Mouse (Mus musculus) neural tube, embryonic 11.5 days (tissue): ENCODE measurements around the gene Tshz2. TPM values are rescaled to one million over a fixed set of nuclear protein-coding genes. Genes with fewer than 3 reads are reported as not detected.

Experiments
- ATAC-seq: fragments of 200-750 bp; cut with Nextera tagmentation; 2 replicates; pipeline ENCODE4 v1.8.0; 2017; ENCODE audit warnings: moderate number of reproducible peaks, mild to moderate bottlenecking, moderate TSS enrichment, moderate library complexity; ENCODE audit not compliant: insufficient read depth, low FRiP score, low TSS enrichment
- DNase-seq: peaks from one replicate; pipeline ENCODE4 v3.0.0-alpha.2; 2015; ENCODE audit warnings: low spot score
- H3K27ac ChIP-seq: fragments of 300-500 bp; sonication (generic); 2 replicates; pipeline ENCODE4 v1.5.1; 2014; ENCODE audit warnings: low read depth, mild to moderate bottlenecking, low read length
- H3K27me3 ChIP-seq: fragments of 300-500 bp; sonication (generic); 2 replicates; pipeline ENCODE4 v1.6.1; 2014; ENCODE audit warnings: mild to moderate bottlenecking, low read length, mixed read lengths; ENCODE audit not compliant: control insufficient read depth, insufficient read depth
- H3K36me3 ChIP-seq: fragments of 300-500 bp; sonication (generic); 2 replicates; pipeline ENCODE4 v1.6.1; 2014; ENCODE audit warnings: mild to moderate bottlenecking, low read length, moderate library complexity, mixed read lengths; ENCODE audit not compliant: control insufficient read depth, insufficient read depth
- H3K4me1 ChIP-seq: fragments of 300-500 bp; sonication (generic); 2 replicates; pipeline ENCODE4 v1.6.1; 2014; ENCODE audit warnings: low read length, mixed read lengths; ENCODE audit not compliant: control insufficient read depth, insufficient read depth
- H3K4me2 ChIP-seq: fragments of 300-500 bp; sonication (generic); 2 replicates; pipeline ENCODE4 v1.6.1; 2014; ENCODE audit warnings: low read depth, mild to moderate bottlenecking, moderate library complexity
- H3K4me3 ChIP-seq: fragments of 300-500 bp; sonication (generic); 2 replicates; pipeline ENCODE4 v1.5.1; 2014; ENCODE audit warnings: low read depth, low read length
- H3K9ac ChIP-seq: fragments of 300-500 bp; sonication (generic); 2 replicates; pipeline ENCODE4 v1.6.1; 2014; ENCODE audit warnings: mild to moderate bottlenecking, low read length
- H3K9me3 ChIP-seq: fragments of 300-500 bp; sonication (generic); 2 replicates; pipeline ENCODE4 v1.6.1; 2016; ENCODE audit warnings: low read length; ENCODE audit not compliant: control insufficient read depth
- WGBS: fragments of 180-500 bp; shearing (Covaris S2); extraction: QIAGEN DNeasy Blood & Tissue Kit; methylation state at CpG from one replicate; pipeline ENCODE4 v1.1.7; 2014; 5-methylcytosine and 5-hydroxymethylcytosine counted together
- polyA plus RNA-seq: library from polyadenylated mRNA; unstranded; fragments of >200 nt; fragmentation: Nextera tagmentation; extraction: Ambion mirVana; gene quantifications from 2 replicates; pipeline ENCODE4 v1.2.1, GENCODE M21; 2014

The Tshz2 gene
- polyA plus RNA-seq, 1 experiment from 2014 or later = 9.1 TPM

DNA sequence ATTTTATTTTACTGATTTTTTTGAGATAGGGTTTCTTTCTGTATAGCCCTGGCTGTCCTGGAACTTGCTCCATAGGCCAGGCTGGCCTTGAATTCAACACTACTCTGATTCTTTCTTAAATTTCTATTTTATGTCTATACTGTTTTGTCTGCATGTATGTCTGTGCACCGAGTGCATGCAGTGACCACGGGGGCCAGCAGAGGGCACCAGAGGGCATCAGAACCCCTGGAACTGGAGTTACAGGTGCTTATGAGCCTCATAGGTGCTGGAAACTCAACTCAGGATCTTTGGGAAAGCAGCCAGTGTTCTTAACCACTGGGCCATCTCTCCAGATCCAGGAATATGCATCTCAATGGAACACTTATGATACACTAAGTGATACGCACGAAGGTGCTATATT is 427.3 kb downstream of the Tshz2 start:
- H3K4me2 ChIP-seq = no peak overlapping the region
- 62% methylated on average over 4 of the region's 4 CpGs for WGBS
- DNase-seq = peak; percentile 48
- H3K9ac ChIP-seq = no peak overlapping the region
- H3K4me3 ChIP-seq = no peak overlapping the region
- no peaks in the 10 kb centered on the region for H3K36me3 ChIP-seq
- H3K27me3 ChIP-seq = no peaks in the 10 kb centered on the region
- H3K4me1 ChIP-seq = no peaks in the 10 kb centered on the region
- H3K9me3 ChIP-seq = no peaks in the 10 kb centered on the region
- ATAC-seq = no peak
- H3K27ac ChIP-seq = no peak overlapping the region

DNA sequence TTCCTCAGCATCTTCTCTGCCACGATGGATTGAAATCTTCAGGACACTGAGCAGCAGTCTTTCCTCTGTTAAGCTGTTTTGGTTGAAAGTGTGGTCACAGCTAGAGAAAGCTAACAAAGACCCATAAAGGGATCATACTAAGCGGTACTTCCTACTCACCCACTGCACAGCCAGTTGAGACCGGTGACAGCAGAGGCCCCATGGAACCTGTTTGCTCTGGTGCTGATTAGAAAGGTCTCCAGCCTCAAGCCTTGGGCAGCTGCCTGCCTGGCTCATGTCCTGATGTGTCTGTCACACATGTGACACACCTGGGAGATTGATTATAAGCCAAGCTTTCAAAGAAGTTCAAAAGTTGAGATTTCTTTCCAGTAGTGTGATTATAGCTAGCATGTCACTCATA is 429.6 kb downstream of the Tshz2 start:
- no peak overlapping the region for H3K4me2 ChIP-seq
- no peak for ATAC-seq
- 0 out of 2 replicates have a peak, but pooled peaks cover 2% of the 10 kb centered on the region for H3K9me3 ChIP-seq
- H3K36me3 ChIP-seq = no peaks in the 10 kb centered on the region
- H3K4me3 ChIP-seq = no peak overlapping the region
- DNase-seq = no peak
- 87% methylated on average over 3 of the region's 3 CpGs for WGBS
- no peaks in the 10 kb centered on the region for H3K4me1 ChIP-seq
- H3K9ac ChIP-seq = no peak overlapping the region
- H3K27ac ChIP-seq = no peak overlapping the region
- H3K27me3 ChIP-seq = no peaks in the 10 kb centered on the region

DNA sequence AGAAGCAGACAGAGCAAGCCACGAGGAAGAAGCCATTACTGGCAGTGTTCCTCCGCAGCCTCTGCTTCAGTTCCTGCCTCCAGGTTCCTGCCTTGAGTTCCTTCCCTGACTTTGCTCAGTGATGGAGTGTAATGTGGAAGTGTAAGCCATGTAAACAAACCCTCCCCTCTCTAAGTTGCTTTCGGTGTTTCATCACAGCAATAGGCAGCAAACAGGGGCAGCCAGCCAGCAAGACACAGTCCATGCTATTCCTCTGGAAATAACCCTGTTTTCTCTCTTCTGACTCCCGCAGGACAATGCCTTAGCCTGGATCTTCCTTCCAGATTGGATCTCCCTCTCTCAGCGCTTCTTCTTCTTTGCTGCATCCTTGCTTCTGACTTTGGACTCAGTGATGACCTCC is 437.2 kb downstream of the Tshz2 start:
- DNase-seq (no peak), ATAC-seq (no peak)
- H3K4me1 ChIP-seq = peaks cover 5% of the 10 kb centered on the region; the same call in 1 of the 2 replicates
- no peaks in the 10 kb centered on the region for H3K36me3 ChIP-seq
- no peak overlapping the region for H3K4me3 ChIP-seq
- 77% methylated on average over 5 of the region's 5 CpGs for WGBS
- H3K27ac ChIP-seq = no peak overlapping the region
- H3K4me2 ChIP-seq = no peak overlapping the region
- H3K9ac ChIP-seq = no peak overlapping the region
- 0 out of 2 replicates have a peak, but pooled peaks cover 5% of the 10 kb centered on the region for H3K9me3 ChIP-seq
- no peaks in the 10 kb centered on the region for H3K27me3 ChIP-seq

DNA sequence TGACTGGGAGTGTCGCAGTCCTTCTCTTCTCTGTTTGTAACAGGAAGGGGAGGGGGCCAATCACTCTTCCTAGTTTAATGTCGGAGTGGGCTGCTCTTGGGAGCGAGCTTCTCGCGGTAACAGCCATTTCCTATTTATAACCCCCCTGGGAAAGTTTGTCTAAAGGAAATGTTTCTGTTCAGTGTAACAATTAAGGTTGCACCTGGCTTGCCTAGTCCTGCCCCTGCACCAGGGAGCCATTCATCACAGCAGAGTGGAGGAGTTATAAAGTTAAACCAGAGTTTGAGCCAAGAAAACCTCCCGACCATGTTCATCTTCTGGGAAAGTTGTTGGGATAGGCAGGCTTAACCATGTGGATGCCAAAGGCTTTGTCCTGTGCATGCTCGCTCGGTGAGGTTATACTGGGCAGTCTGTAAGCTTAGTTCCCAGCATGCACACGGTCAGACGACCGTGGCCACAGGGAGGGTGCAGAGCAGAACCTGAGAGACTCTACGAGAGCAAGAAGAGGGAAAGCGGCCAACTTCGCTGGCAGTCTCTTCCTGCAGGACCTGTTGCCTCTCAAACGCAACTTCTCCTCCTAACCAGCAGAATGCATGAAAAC is 437.9 kb downstream of the Tshz2 start:
- DNase-seq = peak; percentile 57
- H3K27ac ChIP-seq = no peak overlapping the region
- H3K9ac ChIP-seq = no peak overlapping the region; the same call in 1 of the 2 replicates
- no peak for ATAC-seq
- H3K9me3 ChIP-seq = 0 out of 2 replicates have a peak, but pooled peaks cover 5% of the 10 kb centered on the region
- H3K4me1 ChIP-seq = peaks cover 5% of the 10 kb centered on the region; the same call in 1 of the 2 replicates
- H3K4me3 ChIP-seq = no peak overlapping the region
- peak overlapping the region; percentile 22 for H3K4me2 ChIP-seq
- no peaks in the 10 kb centered on the region for H3K27me3 ChIP-seq
- 24% methylated on average over 15 of the region's 15 CpGs for WGBS
- no peaks in the 10 kb centered on the region for H3K36me3 ChIP-seq

DNA sequence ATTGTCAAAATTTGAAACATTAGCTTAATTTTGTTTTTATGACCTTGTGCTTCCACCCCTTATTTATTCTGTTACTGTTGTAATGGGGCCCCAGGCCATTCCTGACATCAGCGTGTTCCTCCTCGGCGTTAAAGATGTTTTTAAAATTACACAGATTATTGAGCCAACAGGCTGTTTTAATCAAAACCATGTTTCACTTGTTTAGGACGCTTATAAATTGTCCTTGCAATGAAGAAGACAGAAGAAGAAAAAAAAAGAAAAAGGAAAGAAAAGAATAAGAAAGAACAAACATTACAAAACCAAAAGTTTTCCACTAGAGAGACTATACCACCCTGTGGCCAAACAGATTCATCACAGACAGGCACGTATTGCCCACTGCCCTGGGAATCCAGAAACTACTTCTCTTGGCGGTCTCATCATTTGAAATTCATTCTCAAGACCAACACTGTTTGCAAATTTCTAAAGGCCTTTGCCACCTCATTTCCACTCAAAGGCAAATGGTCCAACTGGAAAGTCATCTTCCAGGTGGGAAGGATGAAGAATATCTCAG is 444.2 kb downstream of the Tshz2 start:
- Histone ChIP-seq H3K36me3 (no peaks in the 10 kb centered on the region), H3K4me1 (peaks cover 3% of the 10 kb centered on the region; the same call in 1 of the 2 replicates), H3K9me3 (no peaks in the 10 kb centered on the region), H3K27me3 (no peaks in the 10 kb centered on the region), H3K27ac (no peak overlapping the region), H3K4me3 (no peak overlapping the region), H3K9ac (no peak overlapping the region), H3K4me2 (no peak overlapping the region)
- WGBS = 70% methylated on average over 6 of the region's 6 CpGs
- ATAC-seq (no peak), DNase-seq (no peak)

DNA sequence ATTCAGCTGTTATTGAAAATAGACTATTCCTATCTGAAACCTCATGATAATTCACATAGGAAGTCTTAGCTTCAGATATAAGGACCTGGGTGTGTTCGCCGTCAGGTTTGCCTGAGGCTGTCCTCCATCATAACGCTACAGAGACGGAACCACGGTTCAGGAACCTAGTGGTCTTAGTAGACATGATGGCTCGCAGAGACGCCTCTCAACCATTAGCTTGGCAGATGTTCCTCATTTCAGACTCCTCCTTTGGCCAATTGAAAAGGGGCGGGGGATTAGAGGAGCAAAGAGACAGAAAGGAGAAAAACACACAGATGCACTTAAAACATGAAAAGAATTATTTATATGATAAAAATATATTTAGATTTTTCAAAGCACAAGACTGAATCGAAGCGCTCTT is 445.2 kb downstream of the Tshz2 start:
- no peak for ATAC-seq
- 87% methylated on average over 10 of the region's 10 CpGs for WGBS

DNA sequence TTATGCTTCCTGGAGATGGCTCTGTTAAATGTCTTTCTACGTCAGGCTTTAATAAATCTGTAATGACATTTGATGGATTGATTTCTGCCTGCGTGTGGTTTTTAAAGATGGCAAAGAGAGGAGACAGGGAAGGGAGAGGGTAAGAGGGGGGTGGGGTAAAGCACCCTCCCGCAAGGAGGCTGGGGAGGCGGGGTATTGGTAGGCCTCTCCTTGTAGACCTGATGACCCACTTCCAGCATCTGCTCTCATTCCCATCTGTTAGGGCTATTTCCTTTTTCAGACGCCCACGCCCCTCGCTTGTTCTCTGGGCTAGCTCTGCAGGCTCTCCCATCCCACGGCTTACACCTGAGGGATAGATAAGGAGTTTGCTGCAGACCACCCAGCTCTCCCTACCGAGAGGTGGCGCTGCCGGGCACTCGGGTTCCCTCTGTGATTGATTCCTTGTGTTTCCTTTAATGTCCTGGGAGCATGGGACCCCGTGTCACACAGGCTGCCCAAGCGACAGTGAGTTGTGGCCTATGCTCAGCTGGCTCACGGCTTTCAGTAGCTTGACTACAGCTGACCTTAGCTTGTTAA is 445.7 kb downstream of the Tshz2 start:
- Histone ChIP-seq H3K4me2 (no peak overlapping the region), H3K36me3 (no peaks in the 10 kb centered on the region), H3K9me3 (no peaks in the 10 kb centered on the region), H3K4me3 (no peak overlapping the region), H3K4me1 (peaks cover 3% of the 10 kb centered on the region; the same call in 1 of the 2 replicates), H3K9ac (no peak overlapping the region), H3K27me3 (no peaks in the 10 kb centered on the region), H3K27ac (no peak overlapping the region)
- WGBS = 42% methylated on average over 15 of the region's 15 CpGs
- DNase-seq (peak; percentile 31), ATAC-seq (no peak)

More for the DNA sequence above, 445.2 kb downstream of the Tshz2 start:
- Histone ChIP-seq H3K4me2 (no peak overlapping the region), H3K27me3 (no peaks in the 10 kb centered on the region), H3K36me3 (no peaks in the 10 kb centered on the region), H3K4me1 (peaks cover 3% of the 10 kb centered on the region; the same call in 1 of the 2 replicates), H3K27ac (no peak overlapping the region), H3K4me3 (no peak overlapping the region), H3K9me3 (no peaks in the 10 kb centered on the region), H3K9ac (no peak overlapping the region)
- no peak for DNase-seq

DNA sequence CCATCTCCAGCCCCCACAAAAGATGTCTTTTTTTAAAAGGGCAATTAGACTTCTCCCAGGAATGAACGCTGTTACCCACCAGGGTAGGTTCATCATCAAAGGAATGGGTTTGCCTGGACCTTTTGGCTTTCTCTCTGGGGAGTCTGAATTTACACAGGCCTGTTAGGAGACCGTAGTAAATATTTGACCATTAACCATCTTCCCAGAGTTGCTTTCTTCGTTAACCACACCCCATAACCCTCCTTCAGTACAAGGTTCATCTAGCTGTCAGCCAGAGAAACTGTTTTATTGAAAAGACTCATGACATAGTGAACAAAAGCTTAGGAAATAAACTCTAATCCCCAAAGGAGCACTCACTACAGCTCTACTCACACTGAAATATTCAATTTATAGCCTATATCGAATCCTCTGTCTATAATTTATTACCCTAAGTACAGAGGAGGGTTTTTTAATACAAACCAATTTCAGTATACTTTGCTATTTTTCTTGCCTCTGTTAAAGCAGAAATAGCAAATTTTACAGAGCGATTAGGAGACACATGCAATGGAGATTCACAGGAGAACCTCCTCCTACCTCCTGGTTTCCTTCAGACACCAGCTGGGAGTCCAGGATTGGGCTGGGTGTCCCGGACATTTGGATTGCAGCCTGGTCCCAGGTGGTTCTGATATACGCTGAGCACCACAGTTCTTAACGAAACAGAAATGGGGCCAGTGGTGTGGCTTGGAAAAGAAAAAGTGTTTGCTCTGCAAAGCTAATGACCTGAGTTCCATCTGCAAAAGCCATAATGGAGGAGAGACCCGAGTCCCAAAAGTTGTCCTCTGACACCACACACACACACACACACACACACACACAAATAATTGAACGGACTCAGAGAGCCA is 459.0 kb downstream of the Tshz2 start:
- no peak for DNase-seq
- no peaks in the 10 kb centered on the region for H3K36me3 ChIP-seq
- no peak overlapping the region for H3K4me2 ChIP-seq
- WGBS = 49% methylated on average over 10 of the region's 10 CpGs
- H3K9ac ChIP-seq = no peak overlapping the region
- H3K4me1 ChIP-seq = no peaks in the 10 kb centered on the region
- no peaks in the 10 kb centered on the region for H3K9me3 ChIP-seq
- ATAC-seq = no peak
- no peaks in the 10 kb centered on the region for H3K27me3 ChIP-seq
- no peak overlapping the region for H3K27ac ChIP-seq
- H3K4me3 ChIP-seq = no peak overlapping the region
